Mouse (Mus musculus) thymus, adult 18-20 months (tissue): ENCODE measurements around the gene Camk2b.
"Not testable (repeated sequence)": the region's sequence is repeated elsewhere in the genome, so short reads cannot be mapped to it uniquely, and the experiment has no call there.

Experiments
- DNase-seq, 2 experiments: peaks; one replicate each; pipeline ENCODE4 v3.0.0; 2022; ENCODE audit warnings: mixed read lengths in 2 of 2

Gene Camk2b

GRCm38 (mm10) chr11:6011879-6012278 is 54.3 kb downstream of the Camk2b start:
- DNase-seq, result no peak

- not testable (repeated sequence) for DNase-seq
Observed at GRCm38 (mm10) chr11:6010751-6011482, 55.2 kb downstream of the Camk2b start.

GRCm38 (mm10) chr11:6007779-6008128 is 58.4 kb downstream of the Camk2b start:
- not testable (repeated sequence) for DNase-seq

- DNase-seq, result not testable (repeated sequence)
Observed at GRCm38 (mm10) chr11:6007010-6007778, 59.0 kb downstream of the Camk2b start.

- DNase-seq, result not testable (repeated sequence)
Observed at GRCm38 (mm10) chr11:6006351-6007009, 59.7 kb downstream of the Camk2b start.

GRCm38 (mm10) chr11:6005374-6006043 is 60.7 kb downstream of the Camk2b start:
- not testable (repeated sequence) for DNase-seq

- DNase-seq, result no peak
Observed at GRCm38 (mm10) chr11:6003046-6003639, 63.0 kb downstream of the Camk2b start.

GRCm38 (mm10) chr11:6001981-6002649 is 64.0 kb downstream of the Camk2b start:
- DNase-seq, result no peak

GRCm38 (mm10) chr11:6000961-6001682 is 65.0 kb downstream of the Camk2b start:
- no peak for DNase-seq

- peak; percentile 51 to 73 for DNase-seq
Observed at GRCm38 (mm10) chr11:5999832-6000771, 66.1 kb downstream of the Camk2b start.

- DNase-seq, result no peak
Observed at GRCm38 (mm10) chr11:5998472-5998871, 67.7 kb downstream of the Camk2b start.

GRCm38 (mm10) chr11:5995989-5996388 is 70.2 kb downstream of the Camk2b start:
- peak; percentile 66 to 67 for DNase-seq

- no peak for DNase-seq
Observed at GRCm38 (mm10) chr11:5994880-5995279, 71.3 kb downstream of the Camk2b start.

GRCm38 (mm10) chr11:5994212-5994611 is 72.0 kb downstream of the Camk2b start:
- no peak for DNase-seq

- peak in 1 of 2 experiments; percentile 21 for DNase-seq
Observed at GRCm38 (mm10) chr11:5990910-5991309, 75.3 kb downstream of the Camk2b start.

- DNase-seq, result no peak
Observed at GRCm38 (mm10) chr11:5989954-5990593, 76.1 kb downstream of the Camk2b start.

GRCm38 (mm10) chr11:5988126-5988525 is 78.0 kb downstream of the Camk2b start:
- no peak for DNase-seq

GRCm38 (mm10) chr11:5983629-5984028 is 82.5 kb downstream of the Camk2b start:
- no peak for DNase-seq

- DNase-seq, result no peak
Observed at GRCm38 (mm10) chr11:5981323-5981722, 84.8 kb downstream of the Camk2b start.

- DNase-seq, result no peak
Observed at GRCm38 (mm10) chr11:5980561-5980960, 85.6 kb downstream of the Camk2b start.
